Mouse (Mus musculus): ENCODE measurements around the gene Ttbk1. TPM values are rescaled to one million over a fixed set of nuclear protein-coding genes. Genes with fewer than 3 reads are reported as not detected.
A peak's percentile ranks its signal among the peaks of the same experiment; 100 is the strongest.

The Ttbk1 gene
- total and polyA plus RNA-seq, 3 experiments, result 0.08 TPM; not detected in 2

DNA sequence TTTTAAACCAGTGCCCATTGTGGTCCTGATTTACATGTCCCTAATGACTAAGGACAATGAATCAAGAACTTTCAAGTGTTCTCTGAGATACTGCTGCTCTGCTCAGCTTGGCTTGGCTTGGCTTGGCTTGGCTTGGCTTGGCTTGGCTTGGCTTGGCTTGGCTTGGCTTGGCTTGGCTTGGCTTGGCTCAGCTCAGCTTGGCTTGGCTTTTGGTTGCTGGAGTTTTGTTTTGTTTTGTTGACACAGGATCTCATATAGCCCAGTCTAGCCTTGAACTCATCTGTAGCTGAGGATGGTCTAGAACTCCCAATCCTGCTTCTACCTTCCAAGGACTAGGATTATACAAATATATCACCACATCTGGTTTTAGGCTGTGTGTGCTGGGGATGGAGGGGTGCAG lies 61.0 kb downstream of the Ttbk1 start:
- H3K9me3 ChIP-seq (replicated peaks; ENCODE audit: insufficient read depth, low read length), result no peaks in the 10 kb centered on the region
- H3K9ac ChIP-seq (ENCODE audit: control insufficient read depth, low read depth, low read length, poor library complexity, severe bottlenecking), result no peak overlapping the region
- H3K27me3 ChIP-seq (ENCODE audit: control insufficient read depth in 1 of 2, insufficient read depth in 2 of 2, low read length in 2 of 2), result no peaks in the 10 kb centered on the region
- H3K27ac ChIP-seq (ENCODE audit: control insufficient read depth, low read depth, low read length), result no peak overlapping the region
- no peak for DNase-seq (ENCODE audit: low read depth, low spot score)
- TF ChIP-seq ZC3H11A (IDR thresholded peaks at IDR 0.05; ENCODE audit: low read depth, low read length), result no peak
- TF ChIP-seq ZNF384 (IDR thresholded peaks at IDR 0.05; ENCODE audit: low read depth, low read length), result no peak
- no peak for TF ChIP-seq EP300 (IDR thresholded peaks at IDR 0.05; ENCODE audit: low read depth in 1 of 2, low read length in 2 of 2)
- TF ChIP-seq TCF12 (IDR thresholded peaks at IDR 0.05; ENCODE audit: low read depth, low read length), result no peak
- no peak for TF ChIP-seq MAFK (IDR thresholded peaks at IDR 0.05; ENCODE audit: borderline replicate concordance, low read depth, low read length)
- TF ChIP-seq MAZ (IDR thresholded peaks at IDR 0.05; ENCODE audit: low read depth, low read length), result no peak
- TF ChIP-seq SIN3A (IDR thresholded peaks at IDR 0.05; ENCODE audit: low read length), result no peak
- peaks cover 0 to 2% of the 10 kb centered on the region in 2 experiments; a peak in 1 of 4 replicates for H3K4me1 ChIP-seq (ENCODE audit: control insufficient read depth in 1 of 2, insufficient read depth in 2 of 2, low read length in 2 of 2)
- no peaks in the 10 kb centered on the region for H3K79me2 ChIP-seq (ENCODE audit: control insufficient read depth, insufficient read depth, low read length, poor library complexity)
- no peaks in the 10 kb centered on the region for H3K36me3 ChIP-seq (ENCODE audit: control insufficient read depth in 1 of 2, insufficient read depth in 2 of 2, low read length in 2 of 2)
- no peak overlapping the region for H3K4me3 ChIP-seq (ENCODE audit: control insufficient read depth in 1 of 2, insufficient read depth in 1 of 2, low read depth in 2 of 2, low read length in 2 of 2)

DNA sequence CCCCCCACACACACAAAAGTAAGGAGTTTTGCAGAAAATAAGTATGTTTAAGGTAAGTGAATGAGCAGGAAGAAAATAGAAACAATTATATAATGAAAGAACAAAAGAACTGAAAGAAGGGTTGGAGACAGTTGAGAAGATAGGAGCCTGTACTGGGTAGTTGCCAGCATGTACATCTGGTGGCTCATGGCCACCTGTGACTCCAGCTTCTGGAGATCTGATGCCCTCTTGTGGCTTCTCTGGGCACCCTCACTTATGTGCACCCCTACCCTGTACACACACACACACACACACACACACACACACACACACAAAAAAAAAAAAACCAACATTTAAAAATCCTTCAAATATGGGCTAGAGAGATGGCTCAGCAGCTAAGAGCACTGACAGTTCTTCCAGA lies 67.8 kb downstream of the Ttbk1 start:
- TF ChIP-seq MXI1 (IDR thresholded peaks at IDR 0.05; ENCODE audit: low read depth, low read length) (0 out of 2 replicates have a peak, but pooled peaks have one; percentile 15), ZKSCAN1 (IDR thresholded peaks at IDR 0.05; ENCODE audit: low read depth, low read length) (no peak), RAD21 (IDR thresholded peaks at IDR 0.05; ENCODE audit: low read depth, low read length) (peak; percentile 55), JUND (IDR thresholded peaks at IDR 0.05; ENCODE audit: low read depth, low read length) (no peak), SMC3 (IDR thresholded peaks at IDR 0.05; ENCODE audit: low read depth, low read length) (peak; percentile 58), TCF12 (IDR thresholded peaks at IDR 0.05; ENCODE audit: low read depth, low read length) (peak; percentile 60; the same call in 1 of the 2 replicates), CTCF (IDR thresholded peaks at IDR 0.05 in 2 of 3, conservative IDR thresholded peaks at IDR 0.05 in 1 of 3; ENCODE audit: control insufficient read depth in 1 of 3, insufficient read depth in 1 of 3, low read depth in 2 of 3, low read length in 3 of 3, poor library complexity in 1 of 3, severe bottlenecking in 1 of 3) (peak in 2 of 3 experiments; percentile 57 to 64; a peak in 5 of 6 replicates), NRF1 (IDR thresholded peaks at IDR 0.05; ENCODE audit: insufficient read depth, low read depth, low read length, poor library complexity, severe bottlenecking) (no peak), ZC3H11A (IDR thresholded peaks at IDR 0.05; ENCODE audit: low read depth, low read length) (peak; percentile 28), ETS1 (IDR thresholded peaks at IDR 0.05; ENCODE audit: low read depth, low read length) (0 out of 2 replicates have a peak, but pooled peaks have one; percentile 22), POLR2A (IDR thresholded peaks at IDR 0.05; ENCODE audit: control insufficient read depth in 1 of 2, insufficient read depth in 1 of 2, low read depth in 1 of 2, low read length in 2 of 2, poor library complexity in 1 of 2) (no peak), MAX (IDR thresholded peaks at IDR 0.05; ENCODE audit: low read length) (no peak), CHD2 (IDR thresholded peaks at IDR 0.05; ENCODE audit: low read length) (no peak), USF1 (IDR thresholded peaks at IDR 0.05; ENCODE audit: low read depth, low read length) (no peak), RCOR1 (IDR thresholded peaks at IDR 0.05; ENCODE audit: low read depth, low read length) (no peak), SIN3A (IDR thresholded peaks at IDR 0.05; ENCODE audit: low read length) (peak; percentile 24; the same call in 1 of the 2 replicates), ZNF384 (IDR thresholded peaks at IDR 0.05; ENCODE audit: low read depth, low read length) (0 out of 2 replicates have a peak, but pooled peaks have one; percentile 29)
- H3K36me3 ChIP-seq (ENCODE audit: control insufficient read depth in 1 of 2, insufficient read depth in 2 of 2, low read length in 2 of 2), result peaks cover 0 to 2% of the 10 kb centered on the region in 2 experiments; a peak in 1 of 4 replicates
- no peak overlapping the region for H3K27ac ChIP-seq (ENCODE audit: control insufficient read depth, low read depth, low read length)
- no peaks in the 10 kb centered on the region for H3K9me3 ChIP-seq (replicated peaks; ENCODE audit: insufficient read depth, low read length)
- H3K9ac ChIP-seq (ENCODE audit: control insufficient read depth, low read depth, low read length, poor library complexity, severe bottlenecking), result no peak overlapping the region
- peak; percentile 66 for DNase-seq (ENCODE audit: low read depth, low spot score)
- peaks cover 0 to under 1% of the 10 kb centered on the region in 2 experiments; a peak in 1 of 4 replicates for H3K4me1 ChIP-seq (ENCODE audit: control insufficient read depth in 1 of 2, insufficient read depth in 2 of 2, low read length in 2 of 2)
- no peak overlapping the region for H3K4me3 ChIP-seq (ENCODE audit: control insufficient read depth in 1 of 2, insufficient read depth in 1 of 2, low read depth in 2 of 2, low read length in 2 of 2)
- no peaks in the 10 kb centered on the region for H3K27me3 ChIP-seq (ENCODE audit: control insufficient read depth in 1 of 2, insufficient read depth in 2 of 2, low read length in 2 of 2)
- H3K79me2 ChIP-seq (ENCODE audit: control insufficient read depth, insufficient read depth, low read length, poor library complexity), result no peaks in the 10 kb centered on the region

Measured in MEL (cell line).